Mouse (Mus musculus) skeletal muscle tissue, adult 2 months (tissue): ENCODE measurements around the gene Tldc2.

Source experiments
- DNase-seq: peaks from one replicate; pipeline ENCODE4 v3.0.0-alpha.2; 2012; ENCODE audit warnings: low read depth, low spot score

Gene Tldc2

GRCm38 (mm10) chr2:157078059-157078792 lies 8.6 kb upstream of the Tldc2 start:
- DNase-seq = no peak

GRCm38 (mm10) chr2:157078793-157079700 lies 7.8 kb upstream of the Tldc2 start, which contains the start of gene Soga1:
Gene Soga1 (minus strand): TSS chr2:157079254.
- DNase-seq = no peak

GRCm38 (mm10) chr2:157079701-157080180 lies 7.1 kb upstream of the Tldc2 start:
- no peak for DNase-seq

- no peak for DNase-seq
Observed at GRCm38 (mm10) chr2:157081331-157081730, 5.5 kb upstream of the Tldc2 start.

- DNase-seq = no peak
Observed at GRCm38 (mm10) chr2:157081960-157082359, 4.9 kb upstream of the Tldc2 start.

GRCm38 (mm10) chr2:157084831-157085585 lies 1.8 kb upstream of the Tldc2 start:
- no peak for DNase-seq

GRCm38 (mm10) chr2:157087536-157088317 lies 872 bp downstream of the Tldc2 start:
- DNase-seq = no peak

GRCm38 (mm10) chr2:157092024-157092423 lies 5.2 kb downstream of the Tldc2 start:
- DNase-seq = no peak

GRCm38 (mm10) chr2:157095005-157095755 lies 8.3 kb downstream of the Tldc2 start:
- no peak for DNase-seq

- no peak for DNase-seq
Observed at GRCm38 (mm10) chr2:157099532-157100318, 12.9 kb downstream of the Tldc2 start.

- no peak for DNase-seq
Observed at GRCm38 (mm10) chr2:157100319-157100605, 13.4 kb downstream of the Tldc2 start.

- DNase-seq = no peak
Observed at GRCm38 (mm10) chr2:157101650-157102049, 14.8 kb downstream of the Tldc2 start.

- no peak for DNase-seq
Observed at GRCm38 (mm10) chr2:157102256-157102655, 15.4 kb downstream of the Tldc2 start.

GRCm38 (mm10) chr2:157104454-157104853 lies 17.6 kb downstream of the Tldc2 start:
- no peak for DNase-seq

- no peak for DNase-seq
Observed at GRCm38 (mm10) chr2:157108236-157108635, 21.4 kb downstream of the Tldc2 start.

GRCm38 (mm10) chr2:157116964-157117363 lies 30.1 kb downstream of the Tldc2 start:
- DNase-seq = no peak

- DNase-seq = no peak
Observed at GRCm38 (mm10) chr2:157118556-157118955, 31.7 kb downstream of the Tldc2 start.

GRCm38 (mm10) chr2:157119075-157119474 lies 32.2 kb downstream of the Tldc2 start:
- no peak for DNase-seq

GRCm38 (mm10) chr2:157121766-157122165 lies 34.9 kb downstream of the Tldc2 start:
- DNase-seq = no peak

GRCm38 (mm10) chr2:157125246-157125645 lies 38.4 kb downstream of the Tldc2 start:
- no peak for DNase-seq
